Mouse (Mus musculus) liver, postnatal 0 days (tissue): ENCODE results near the gene Itpr1. TPM values are rescaled to one million over a fixed set of nuclear protein-coding genes. Genes with fewer than 3 reads are reported as not detected.

Experiments used
- ATAC-seq: fragments of 200-750 bp; cut with Nextera tagmentation; 2 replicates; pipeline ENCODE4 v1.8.0; 2017; ENCODE audit warnings: mild to moderate bottlenecking, moderate library complexity
- DNase-seq: peaks from one replicate; pipeline ENCODE4 v3.0.0-alpha.2; 2016
- H3K27ac ChIP-seq: fragments of 300-500 bp; sonication (generic); 2 replicates; pipeline ENCODE4 v1.5.1; 2014; ENCODE audit warnings: antibody characterized with exemption, moderate library complexity, mild to moderate bottlenecking, low read depth
- H3K27me3 ChIP-seq: fragments of 300-500 bp; sonication (generic); 2 replicates; pipeline ENCODE4 v1.6.1; 2014; ENCODE audit warnings: low read length, control low read depth, mixed read lengths; ENCODE audit not compliant: insufficient read depth
- H3K36me3 ChIP-seq: fragments of 300-500 bp; sonication (generic); replicated peaks from 2 replicates; pipeline ENCODE4 v1.6.1; 2014; ENCODE audit warnings: mild to moderate bottlenecking, control low read depth, low read length, moderate library complexity, mixed read lengths; ENCODE audit not compliant: insufficient read depth
- H3K4me1 ChIP-seq: fragments of 300-500 bp; sonication (generic); 2 replicates; pipeline ENCODE4 v1.6.1; 2014; ENCODE audit warnings: antibody characterized with exemption, mild to moderate bottlenecking, control low read depth; ENCODE audit not compliant: insufficient read depth
- H3K4me2 ChIP-seq: fragments of 300-500 bp; sonication (generic); 2 replicates; pipeline ENCODE4 v1.6.1; 2014; ENCODE audit warnings: low read depth, mild to moderate bottlenecking, low read length, moderate library complexity, mixed read lengths
- H3K4me3 ChIP-seq: fragments of 300-500 bp; sonication (generic); 2 replicates; pipeline ENCODE4 v1.5.1; 2014; ENCODE audit warnings: low read depth, low read length
- H3K9ac ChIP-seq: fragments of 300-500 bp; sonication (generic); replicated peaks from 2 replicates; pipeline ENCODE4 v1.6.1; 2014; ENCODE audit warnings: mild to moderate bottlenecking, moderate library complexity
- H3K9me3 ChIP-seq: fragments of 300-500 bp; sonication (generic); 2 replicates; pipeline ENCODE4 v1.6.1; 2016; ENCODE audit warnings: mild to moderate bottlenecking, control low read depth, low read length, mixed read lengths
- CTCF ChIP-seq: sonication (generic); IDR thresholded peaks from 2 replicates; pipeline ENCODE4 v1.5.1; 2016; ENCODE audit warnings: antibody characterized with exemption, low read depth
- EP300 ChIP-seq: IDR thresholded peaks from 2 replicates; pipeline ENCODE4 v1.6.1; 2016; ENCODE audit warnings: antibody characterized with exemption, low read depth, mild to moderate bottlenecking
- WGBS: fragments of 180-500 bp; shearing (Covaris S2); extraction: QIAGEN DNeasy Blood & Tissue Kit; methylation state at CpG from one replicate; pipeline ENCODE4 v1.1.7; 2014; ENCODE audit not compliant: insufficient replicate concordance; 5-methylcytosine and 5-hydroxymethylcytosine counted together
- polyA plus RNA-seq: library from polyadenylated mRNA; unstranded; fragments of >200 nt; fragmentation: Nextera tagmentation; extraction: Ambion mirVana; gene quantifications from 2 replicates; pipeline ENCODE4 v1.2.1, GENCODE M21; 2015

Itpr1 gene
- polyA plus RNA-seq, 1 experiment from 2014 or later, result 2.9 TPM

DNA sequence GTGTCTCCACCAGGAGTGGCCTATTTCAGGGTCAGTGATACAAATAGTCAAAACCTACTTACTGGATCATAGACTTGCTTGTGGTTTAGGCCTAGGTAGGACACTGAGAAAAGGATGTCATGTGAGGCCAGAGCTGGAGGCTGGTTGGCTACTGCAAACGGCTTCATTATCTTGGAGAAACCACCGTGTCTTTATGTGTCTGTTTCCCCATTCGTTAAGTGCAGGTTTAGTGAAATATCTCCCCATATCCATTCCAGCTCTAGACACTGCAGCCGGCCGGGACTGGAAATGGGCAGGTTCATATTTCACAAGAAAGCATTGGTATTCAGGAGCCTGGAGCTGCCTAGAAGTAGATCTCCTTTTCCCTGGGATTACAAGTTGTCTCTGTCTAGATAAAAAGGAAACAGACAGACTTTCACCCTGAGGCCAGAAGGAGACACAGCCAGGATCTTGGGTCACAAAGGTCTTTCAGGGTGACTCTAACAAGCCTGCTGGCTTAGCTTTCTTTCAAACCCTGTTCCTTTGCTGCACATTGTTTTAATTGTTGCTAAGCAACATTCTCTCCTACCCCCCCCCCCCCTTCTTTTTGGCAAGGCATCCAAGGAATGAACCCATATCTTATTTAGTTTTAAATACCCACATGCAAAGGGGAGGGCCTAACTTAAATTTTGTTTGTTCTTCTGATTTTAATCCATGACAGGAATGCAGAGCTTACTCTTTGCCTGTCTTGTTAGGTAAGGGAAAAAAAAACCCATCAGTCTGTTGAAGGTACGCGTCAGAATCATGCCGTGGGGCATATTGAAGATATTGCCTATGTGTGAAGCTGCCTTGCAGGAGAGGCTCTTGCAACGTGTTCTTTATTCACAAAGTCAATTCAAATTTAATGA is 36.4 kb downstream of the Itpr1 start:
- H3K4me3 ChIP-seq, result no peak overlapping the region
- H3K36me3 ChIP-seq, result no peaks in the 10 kb centered on the region; the same call in none of the 2 replicates
- ATAC-seq (no peak; the same call in 1 of the 2 replicates), DNase-seq (no peak)
- no peaks in the 10 kb centered on the region for H3K27me3 ChIP-seq
- H3K4me1 ChIP-seq, result peaks cover 8% of the 10 kb centered on the region; the same call in 1 of the 2 replicates
- H3K9ac ChIP-seq, result no peak overlapping the region
- 59% methylated on average over 9 of the region's 9 CpGs for WGBS
- no peak overlapping the region for H3K27ac ChIP-seq
- H3K9me3 ChIP-seq, result no peaks in the 10 kb centered on the region
- no peak overlapping the region for H3K4me2 ChIP-seq
- no peak for TF ChIP-seq EP300
- TF ChIP-seq CTCF, result no peak

DNA sequence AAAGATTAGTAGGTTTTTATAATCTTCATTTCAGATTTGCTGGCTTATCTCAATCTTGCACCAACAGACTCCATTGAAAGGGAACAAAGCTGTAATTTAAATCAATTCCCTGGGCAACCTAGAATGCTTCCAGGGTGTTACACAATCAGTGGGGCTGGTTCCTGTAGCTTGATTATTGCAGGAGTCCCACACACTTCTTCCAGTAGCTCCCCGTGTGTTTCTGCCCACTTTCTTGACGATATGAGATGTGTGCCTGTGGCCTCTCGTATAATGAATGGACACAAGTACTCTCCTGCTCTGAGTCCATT is 37.0 kb downstream of the Itpr1 start:
- Histone ChIP-seq H3K4me2 (no peak overlapping the region), H3K4me3 (no peak overlapping the region), H3K9me3 (no peaks in the 10 kb centered on the region), H3K27me3 (no peaks in the 10 kb centered on the region), H3K27ac (no peak overlapping the region), H3K36me3 (no peaks in the 10 kb centered on the region; the same call in none of the 2 replicates), H3K4me1 (peaks cover 8% of the 10 kb centered on the region; the same call in 1 of the 2 replicates), H3K9ac (no peak overlapping the region)
- ATAC-seq (no peak), DNase-seq (no peak)
- 72% methylated on average over 3 of the region's 3 CpGs for WGBS
- TF ChIP-seq EP300 (no peak), CTCF (no peak)

DNA sequence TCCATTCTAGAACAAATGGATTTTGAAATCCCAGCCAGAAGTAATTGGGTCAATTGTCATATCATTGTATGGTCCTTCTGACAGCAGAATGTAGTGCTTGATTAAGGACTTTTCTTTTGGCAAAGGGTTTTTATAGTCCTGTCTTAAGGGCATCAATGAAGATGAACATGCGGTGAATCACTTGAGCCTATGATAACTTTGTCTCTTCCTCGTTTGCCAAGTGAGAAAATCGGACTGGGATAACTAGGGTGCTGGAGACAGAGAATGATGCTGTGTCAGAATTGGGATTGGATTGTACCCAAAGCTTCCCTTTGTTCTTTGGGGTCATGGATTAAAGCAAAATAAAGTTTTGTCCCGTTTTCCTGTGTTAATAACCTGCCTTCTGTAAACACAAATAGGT is 37.5 kb downstream of the Itpr1 start:
- ATAC-seq, result no peak
- Histone ChIP-seq H3K9me3 (no peaks in the 10 kb centered on the region), H3K27ac (no peak overlapping the region), H3K36me3 (no peaks in the 10 kb centered on the region; the same call in none of the 2 replicates), H3K4me1 (peaks cover 8% of the 10 kb centered on the region; the same call in 1 of the 2 replicates), H3K4me3 (no peak overlapping the region), H3K9ac (no peak overlapping the region), H3K4me2 (no peak overlapping the region), H3K27me3 (no peaks in the 10 kb centered on the region)
- 77% methylated on average over 4 of the region's 4 CpGs for WGBS
- TF ChIP-seq EP300 (no peak), CTCF (no peak)
- DNase-seq, result no peak

DNA sequence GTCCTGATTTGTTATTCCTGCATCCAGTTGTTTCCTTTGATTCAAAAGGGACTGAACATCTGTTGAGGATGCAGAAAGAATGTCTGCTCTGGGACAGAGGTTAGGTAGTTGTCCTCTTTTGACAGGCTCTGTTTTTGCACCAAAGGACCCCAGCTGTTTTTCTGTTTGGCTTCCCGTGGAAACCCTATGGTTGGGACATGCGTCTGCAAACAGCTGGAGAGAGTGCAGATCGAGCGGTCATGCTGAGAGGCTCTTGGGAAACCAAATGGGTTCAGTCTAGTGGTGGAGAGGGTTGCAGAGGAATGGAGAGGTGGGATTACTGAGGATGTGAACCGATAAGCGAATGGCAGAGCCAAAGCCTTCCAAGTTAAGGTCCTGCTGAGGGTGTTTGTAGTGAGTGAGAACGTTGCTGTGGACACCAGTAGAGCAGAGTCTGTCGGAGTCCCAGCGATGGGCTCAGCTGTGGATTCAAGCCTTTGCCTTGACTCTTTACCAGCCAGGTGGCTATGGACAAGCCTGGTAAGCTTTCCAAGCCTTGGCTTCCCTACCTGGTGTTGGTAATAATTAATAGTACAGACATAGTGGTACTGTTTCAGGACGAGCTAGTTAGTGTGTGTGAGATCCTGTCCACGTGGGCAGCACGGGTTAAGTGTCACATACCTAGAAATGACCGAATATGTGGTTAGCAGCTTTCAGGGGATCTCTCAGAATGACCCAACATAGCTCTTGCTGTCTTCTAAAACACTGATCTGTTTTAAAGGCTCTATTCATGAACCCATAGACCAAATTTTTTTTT is 39.9 kb downstream of the Itpr1 start:
- H3K27ac ChIP-seq, result no peak overlapping the region
- 81% methylated on average over 13 of the region's 13 CpGs for WGBS
- H3K9ac ChIP-seq, result no peak overlapping the region
- TF ChIP-seq CTCF (no peak), EP300 (no peak)
- peaks cover 8% of the 10 kb centered on the region; the same call in 1 of the 2 replicates for H3K4me1 ChIP-seq
- H3K27me3 ChIP-seq, result no peaks in the 10 kb centered on the region
- DNase-seq (no peak), ATAC-seq (no peak)
- H3K9me3 ChIP-seq, result no peaks in the 10 kb centered on the region
- H3K36me3 ChIP-seq, result no peaks in the 10 kb centered on the region; the same call in 1 of the 2 replicates
- no peak overlapping the region for H3K4me2 ChIP-seq
- H3K4me3 ChIP-seq, result no peak overlapping the region

DNA sequence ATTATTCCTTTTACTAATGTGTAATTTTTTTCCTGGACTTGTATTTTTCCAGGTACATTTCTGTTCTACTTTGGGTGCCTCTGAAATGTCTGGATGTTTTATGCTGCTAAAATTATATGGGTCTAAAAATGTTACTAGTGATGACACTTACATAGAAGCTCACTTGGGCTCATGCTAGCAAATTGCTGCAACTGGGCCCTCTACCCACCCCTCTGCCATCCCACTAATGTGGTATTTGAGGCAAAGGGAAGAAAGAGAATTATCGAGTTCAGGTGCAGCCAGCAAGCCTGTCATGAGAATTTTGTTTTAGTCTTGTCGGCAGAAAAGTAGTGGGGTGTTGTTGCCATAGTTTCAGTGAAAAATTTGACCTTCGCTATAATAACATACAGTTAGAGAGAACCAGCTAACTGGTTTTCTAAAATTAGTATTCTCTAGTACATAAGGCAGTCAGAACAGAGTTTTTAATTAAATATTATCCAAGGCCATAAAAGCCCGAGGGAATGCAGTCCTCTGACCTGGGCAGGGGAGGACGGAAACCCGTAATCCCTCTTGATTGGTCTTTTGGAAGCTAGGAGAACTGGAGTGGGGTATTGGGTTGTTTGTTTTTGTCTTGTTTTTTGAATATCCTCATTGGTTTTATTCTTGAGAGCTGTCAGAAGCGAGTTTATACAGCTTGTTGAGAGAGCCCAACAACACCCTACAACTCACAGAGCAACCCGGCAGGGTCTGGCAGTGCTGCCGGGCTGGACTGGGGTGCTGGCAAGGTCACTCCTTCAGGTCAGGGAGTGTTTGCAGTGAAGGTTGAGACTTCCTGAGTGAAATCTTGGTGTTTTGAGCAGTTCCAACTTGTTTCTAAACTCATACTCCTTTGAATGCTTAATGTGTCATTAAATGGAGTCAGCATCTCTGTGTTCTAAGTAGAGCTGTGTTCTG is 41.5 kb downstream of the Itpr1 start:
- H3K27ac ChIP-seq, result no peak overlapping the region

More for the DNA sequence above, 41.5 kb downstream of the Itpr1 start:
- Histone ChIP-seq H3K4me3 (no peak overlapping the region), H3K36me3 (no peaks in the 10 kb centered on the region), H3K27me3 (no peaks in the 10 kb centered on the region), H3K4me1 (peaks cover 6% of the 10 kb centered on the region; the same call in 1 of the 2 replicates), H3K4me2 (no peak overlapping the region), H3K9me3 (no peaks in the 10 kb centered on the region), H3K9ac (no peak overlapping the region)
- DNase-seq, result no peak
- 73% methylated on average over 9 of the region's 9 CpGs for WGBS
- TF ChIP-seq EP300, result no peak
- no peak for TF ChIP-seq CTCF
- ATAC-seq, result no peak
